Mouse (Mus musculus): ENCODE data around the gene Nfia.

Gene Nfia

DNA sequence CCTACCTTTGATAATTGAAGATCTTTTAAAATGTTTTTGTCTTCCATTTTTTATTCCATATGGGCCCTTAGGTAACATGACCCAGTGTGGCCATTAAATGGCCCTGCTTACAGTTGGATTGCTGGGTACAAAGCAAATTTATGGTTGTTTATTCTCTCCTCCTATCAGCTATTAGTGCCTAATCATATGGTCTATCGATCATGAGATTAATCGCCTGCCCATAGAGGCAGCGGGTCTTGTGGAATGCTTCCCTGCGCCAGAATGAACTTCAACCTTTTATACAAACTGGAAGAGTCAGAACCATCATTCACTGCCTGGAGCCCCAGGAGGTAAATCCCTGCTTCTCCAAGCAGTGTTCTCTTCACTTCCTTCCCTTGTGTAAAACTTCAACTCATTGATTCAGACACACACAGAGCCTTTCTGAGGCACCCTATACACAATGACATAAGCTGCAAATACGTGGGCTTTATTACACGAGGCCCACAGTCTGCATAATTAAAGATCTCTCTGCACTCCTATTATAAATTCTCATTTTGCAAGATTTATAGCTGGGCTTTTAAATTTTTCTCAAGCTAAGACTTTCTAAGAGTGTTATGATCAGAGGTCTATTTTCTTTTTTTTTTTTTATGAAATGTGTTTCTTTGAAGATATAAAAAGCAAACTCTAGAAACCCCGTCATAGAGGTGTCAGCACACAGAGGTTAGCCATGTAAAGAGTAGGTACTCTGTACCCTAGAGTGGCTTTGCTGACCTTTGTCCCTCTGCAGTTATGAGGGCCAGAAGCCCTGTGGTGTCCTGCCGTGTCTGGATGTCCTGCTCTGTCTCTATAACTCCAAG is 67.9 kb downstream of the Nfia start:
- no peak for DNase-seq

DNA sequence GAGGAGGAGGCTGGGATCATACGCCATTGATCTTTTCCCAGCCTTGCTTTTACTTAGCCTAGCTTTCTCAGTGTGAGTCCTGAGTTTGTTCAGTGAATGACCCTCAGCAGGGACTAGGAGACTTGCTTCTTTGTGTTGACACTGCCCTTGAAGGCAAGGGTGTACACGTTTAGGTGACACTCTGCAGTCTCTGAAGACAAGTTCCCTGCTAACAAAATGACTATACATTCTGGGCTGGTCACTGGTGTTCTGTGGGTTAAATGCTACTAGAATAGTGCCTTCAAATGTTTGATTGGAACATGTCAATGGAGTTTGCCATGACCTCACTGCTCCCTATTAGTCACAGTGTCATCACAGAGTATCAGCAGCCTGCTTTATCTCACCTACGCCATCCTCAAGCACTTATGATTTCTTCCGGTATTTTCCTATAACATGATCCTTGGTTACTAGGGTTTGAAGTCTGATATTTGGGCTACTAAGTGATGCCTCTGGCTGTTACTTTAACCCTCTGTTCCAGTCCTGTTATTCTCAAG is 68.6 kb downstream of the Nfia start:
- no peak for DNase-seq

DNA sequence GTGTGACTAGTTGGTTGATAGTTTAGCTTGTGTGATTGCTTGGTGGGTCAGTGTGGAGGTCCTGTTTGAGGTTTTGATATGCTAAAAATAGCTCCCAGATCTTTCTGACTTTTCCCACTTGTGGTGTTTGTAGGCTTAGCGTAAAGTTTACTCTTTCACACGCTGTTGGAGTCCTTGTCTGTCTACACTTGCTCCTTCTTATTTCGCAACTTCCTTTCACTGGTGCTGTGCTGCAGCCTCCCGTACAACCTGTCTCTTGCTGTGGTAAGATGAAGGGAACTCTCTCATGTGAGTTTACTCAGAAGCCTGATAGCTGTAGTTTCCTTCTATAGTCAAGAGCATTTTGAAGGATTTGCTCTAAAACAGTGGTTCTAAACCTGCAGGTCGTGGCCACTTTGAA is 69.2 kb downstream of the Nfia start:
- DNase-seq: no peak

DNA sequence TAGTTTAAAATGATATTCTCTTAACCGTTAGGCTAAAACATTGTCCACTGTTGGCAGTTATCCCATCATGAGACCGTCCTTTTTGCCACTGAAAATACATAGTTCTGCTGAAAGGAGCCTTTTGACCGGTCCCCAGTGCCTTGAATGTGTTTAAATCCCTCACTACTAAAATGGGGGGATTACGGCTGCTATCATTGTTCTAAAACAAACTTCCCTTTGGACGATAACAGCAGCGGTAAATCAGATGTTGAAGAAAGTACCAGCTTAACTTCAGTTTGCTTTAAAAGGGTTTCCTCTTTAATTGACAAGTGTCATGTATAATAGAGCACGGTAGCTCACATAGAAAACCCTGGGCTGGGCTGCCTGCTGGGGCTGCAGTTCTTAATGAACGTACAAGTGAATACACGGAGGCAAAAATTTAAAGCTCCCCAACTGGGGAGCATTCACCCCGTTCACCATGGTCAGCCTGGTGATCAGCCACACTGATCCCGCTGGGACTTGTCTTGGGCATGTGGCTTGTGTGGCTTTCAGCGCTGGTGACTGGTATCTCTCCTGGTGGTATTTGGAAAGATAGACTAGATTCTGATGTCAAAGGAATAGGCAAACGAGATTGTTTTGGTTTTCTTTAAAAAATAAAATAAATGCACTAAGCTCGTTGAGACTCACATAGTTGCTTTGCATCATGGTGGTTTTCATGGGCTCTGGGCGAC is 71.6 kb downstream of the Nfia start:
- DNase-seq: no peak

DNA sequence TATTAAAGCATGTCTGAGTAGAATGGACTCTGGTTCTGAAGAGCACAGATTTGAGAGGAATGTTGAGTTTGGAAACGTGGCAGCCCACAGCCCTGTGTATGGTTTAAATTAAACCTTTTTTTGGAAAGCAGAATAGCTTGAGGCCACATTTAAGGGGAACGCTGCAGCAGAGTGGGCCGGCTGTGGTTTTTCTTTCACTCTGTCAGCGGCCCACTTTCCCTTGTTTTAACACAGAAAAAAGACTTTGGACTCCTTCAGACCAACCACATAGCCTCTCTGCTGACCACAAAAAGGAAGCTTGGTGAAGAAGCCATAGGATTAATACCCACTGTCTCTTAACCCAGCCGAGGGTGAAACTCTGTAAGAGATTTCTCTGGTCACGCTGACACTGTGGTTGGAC is 72.4 kb downstream of the Nfia start:
- no peak for DNase-seq

DNA sequence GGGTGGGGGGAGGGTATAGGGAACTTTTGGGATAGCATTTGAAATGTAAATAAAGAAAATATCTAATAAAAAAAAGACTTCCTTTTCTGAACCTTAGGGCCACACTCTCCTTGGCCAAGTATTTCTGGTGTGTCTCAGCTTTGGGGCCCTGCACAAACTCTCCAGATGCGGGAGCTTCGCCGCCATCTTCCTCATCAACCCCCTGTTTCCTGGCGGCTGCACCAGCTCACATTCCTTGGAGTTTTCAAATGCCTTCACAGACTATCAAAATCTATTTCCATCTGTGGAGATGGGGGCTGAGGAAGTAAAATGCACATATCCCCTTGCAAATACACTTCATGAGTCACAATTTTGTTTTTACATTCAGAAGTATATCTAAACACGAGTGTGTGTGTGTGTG is 75.1 kb downstream of the Nfia start:
- no peak for DNase-seq

DNA sequence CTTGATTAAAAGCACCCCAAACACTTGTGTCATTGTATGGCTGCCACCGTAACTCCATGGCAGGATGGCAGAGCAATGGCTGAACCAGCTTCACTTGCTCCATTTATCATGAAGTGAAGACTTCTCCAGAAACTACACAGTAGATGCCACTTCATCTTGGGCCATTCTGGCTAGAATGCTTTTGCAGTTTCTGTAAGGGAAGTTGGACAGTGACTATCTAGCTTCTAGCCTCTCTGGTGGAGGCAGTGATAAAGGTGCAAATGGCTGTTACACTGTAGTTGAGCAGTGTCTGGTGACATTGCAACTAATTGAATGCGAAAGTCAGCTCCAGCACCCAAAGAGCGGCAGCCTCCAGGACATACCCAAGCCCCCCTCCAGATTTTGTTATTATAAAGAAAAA is 78.5 kb downstream of the Nfia start:
- no peak for DNase-seq

DNA sequence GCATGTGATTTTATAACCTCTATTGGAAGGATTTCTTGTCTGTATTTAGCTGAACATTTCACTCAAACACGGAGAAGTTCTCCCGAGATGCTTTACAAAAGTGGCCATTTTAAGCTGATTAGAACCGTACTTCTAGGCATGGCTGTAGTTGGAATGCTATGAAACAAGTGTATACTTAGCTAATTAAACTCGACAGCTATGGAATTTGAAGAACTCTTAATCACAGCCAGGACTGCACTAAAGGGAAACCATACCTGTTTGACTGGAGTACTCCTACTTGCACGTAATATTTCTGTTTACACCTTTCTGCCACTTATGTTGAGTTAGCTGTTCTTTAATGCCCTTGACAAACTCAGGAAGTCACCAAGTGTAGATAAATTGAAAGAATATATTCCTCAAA is 79.2 kb downstream of the Nfia start:
- no peak for DNase-seq

DNA sequence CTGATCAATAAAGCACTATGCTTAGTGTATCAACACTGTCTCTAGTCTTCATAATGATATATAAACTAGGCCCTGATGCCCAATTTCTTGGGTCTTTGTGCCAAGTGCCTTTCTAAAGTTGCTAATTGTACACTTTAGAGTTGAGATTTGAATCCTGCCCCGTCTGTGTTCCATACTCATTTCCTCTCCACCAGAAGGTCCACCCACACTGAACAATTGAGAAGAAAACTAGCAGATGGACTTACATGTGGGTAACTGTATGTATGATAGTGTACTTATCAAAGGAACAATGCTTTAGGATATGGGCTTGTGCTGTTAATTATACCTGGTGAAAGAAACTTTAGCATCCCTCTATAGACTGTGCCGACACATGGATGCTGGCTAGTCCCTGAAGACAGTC is 80.1 kb downstream of the Nfia start:
- DNase-seq: no peak

DNA sequence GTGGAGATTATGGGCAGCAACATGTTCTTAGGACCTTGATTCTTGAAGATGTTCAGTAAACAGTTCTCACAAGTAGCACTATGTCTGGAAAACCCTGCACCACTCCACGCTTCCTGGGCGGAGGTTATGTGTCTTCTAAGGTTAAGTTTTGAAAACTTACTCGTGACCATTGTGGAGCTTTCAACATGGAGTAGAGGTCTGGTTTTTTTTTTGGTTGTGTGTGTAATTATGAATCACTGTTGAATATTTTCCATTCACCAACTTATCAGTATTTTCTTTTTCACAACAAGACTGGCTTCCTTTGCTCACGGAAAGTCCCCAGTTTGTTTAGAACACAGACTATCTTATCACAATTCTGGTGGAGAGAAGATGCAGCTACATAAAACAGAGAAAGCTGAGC is 82.2 kb downstream of the Nfia start:
- DNase-seq: no peak

DNA sequence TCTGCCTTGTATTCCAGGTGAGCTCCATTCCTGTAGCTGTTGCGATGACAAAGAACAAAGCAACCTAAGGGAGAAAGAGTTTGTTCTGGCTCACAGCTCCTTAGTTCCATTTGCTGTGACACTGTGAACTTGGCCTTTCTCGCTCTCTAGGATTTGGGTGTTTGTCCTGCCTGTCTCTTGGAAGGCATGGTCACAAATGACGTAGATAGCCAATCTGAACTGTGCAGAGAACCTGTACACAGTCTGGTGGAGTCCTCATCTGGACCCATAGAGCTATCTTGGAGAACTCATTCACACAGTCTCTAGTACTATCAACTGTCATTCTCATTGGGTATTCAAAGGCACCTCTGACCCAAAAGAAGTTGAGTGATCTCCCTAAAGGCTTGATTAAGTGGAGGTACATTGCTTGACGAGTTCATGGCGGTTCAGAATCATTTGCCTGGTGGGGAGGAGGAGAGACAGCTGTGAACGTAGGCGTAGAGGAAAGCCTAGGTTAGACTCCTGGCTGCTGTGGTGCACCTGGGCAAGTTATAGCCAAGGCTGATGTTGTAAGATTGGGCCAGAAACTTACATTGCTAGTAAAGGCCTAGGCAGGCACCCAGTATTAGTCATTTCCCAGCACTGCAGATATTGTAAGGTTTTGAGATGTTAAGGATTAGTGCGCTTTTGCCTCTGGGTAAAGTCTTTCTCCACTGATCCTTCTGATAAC is 83.3 kb downstream of the Nfia start:
- DNase-seq: no peak

DNA sequence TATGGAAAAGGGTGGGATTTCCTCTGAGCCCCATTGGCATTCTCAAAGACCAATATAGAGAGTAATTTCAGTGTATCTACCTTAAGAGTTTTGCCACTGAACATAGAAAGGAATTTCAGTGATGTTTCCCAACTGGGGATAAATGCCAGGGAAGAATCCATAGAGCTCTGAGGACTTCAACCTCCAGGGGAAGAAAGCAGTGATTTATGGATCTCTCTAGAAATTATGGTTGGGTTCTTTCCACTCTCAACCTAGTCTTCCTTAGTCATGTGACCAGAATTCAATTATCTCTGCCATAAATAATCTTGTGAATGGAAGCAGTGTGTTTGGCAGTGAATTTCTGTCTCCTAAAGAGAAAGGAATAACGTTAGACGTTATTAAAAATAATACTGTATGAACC is 85.0 kb downstream of the Nfia start:
- DNase-seq: no peak

DNA sequence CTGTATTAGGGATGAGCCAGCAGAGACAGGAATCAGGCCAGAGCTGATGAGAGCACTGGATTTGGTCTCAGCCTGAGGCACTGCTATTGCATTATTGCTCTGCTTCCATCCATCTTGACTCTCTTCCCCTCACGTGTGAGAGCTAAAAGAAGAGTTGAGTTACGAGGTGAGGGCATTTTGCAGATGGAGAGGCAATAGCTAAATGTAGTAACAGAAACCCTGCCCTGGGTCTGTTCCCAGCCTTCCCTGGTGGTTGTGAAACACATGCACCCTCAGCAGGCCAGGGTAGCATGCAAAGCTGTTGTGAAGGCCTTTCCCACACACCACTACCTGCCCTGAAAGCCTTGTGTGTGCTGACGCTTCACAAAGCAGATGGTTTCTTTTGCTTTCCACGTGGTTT is 86.9 kb downstream of the Nfia start:
- DNase-seq: peak in 1 of 2 experiments; percentile 44

DNA sequence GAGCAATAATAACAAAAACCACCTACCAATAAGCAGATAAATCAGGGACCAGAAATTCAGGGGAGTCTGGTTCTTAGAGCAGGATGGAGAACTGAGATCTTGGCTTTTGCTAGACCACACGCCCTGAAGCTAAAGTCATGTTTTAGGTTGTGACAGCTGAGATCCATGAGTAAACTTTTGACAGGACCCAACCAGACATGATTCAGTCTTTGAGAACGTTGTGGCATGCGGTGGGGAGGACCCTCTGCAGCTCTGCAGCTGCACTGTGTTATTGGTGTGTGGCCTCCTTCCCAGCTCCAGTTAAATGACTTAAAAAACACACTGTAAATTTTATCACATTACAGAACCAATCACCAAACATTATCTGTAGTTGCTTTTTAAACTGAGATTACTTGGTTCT is 87.8 kb downstream of the Nfia start:
- DNase-seq: no peak

DNA sequence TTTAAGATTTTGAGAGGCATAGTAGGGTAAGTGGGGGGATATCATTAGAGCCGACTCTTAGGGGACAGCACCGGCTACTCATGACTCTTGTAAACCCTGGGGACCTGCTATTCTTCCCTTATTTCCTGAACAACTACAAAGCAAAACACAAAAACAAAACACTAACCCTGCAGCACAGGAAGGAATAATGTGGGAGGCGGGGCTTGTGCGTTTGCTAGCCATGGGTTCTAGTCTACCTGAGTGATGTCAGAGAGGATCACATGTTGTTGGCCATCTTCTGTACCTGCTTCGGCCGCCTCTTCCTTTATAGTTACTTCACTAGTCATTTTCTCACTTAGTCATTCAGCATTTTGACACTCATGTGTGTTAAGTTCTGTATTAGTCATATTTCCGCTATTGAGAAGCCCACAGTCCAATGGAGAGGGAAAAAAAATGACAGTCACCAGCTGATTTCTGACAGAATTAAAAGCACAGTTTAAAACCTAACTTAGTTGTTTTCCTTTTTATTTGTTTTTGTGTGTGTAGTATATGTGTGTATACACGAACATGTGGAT is 88.3 kb downstream of the Nfia start:
- DNase-seq: no peak

DNA sequence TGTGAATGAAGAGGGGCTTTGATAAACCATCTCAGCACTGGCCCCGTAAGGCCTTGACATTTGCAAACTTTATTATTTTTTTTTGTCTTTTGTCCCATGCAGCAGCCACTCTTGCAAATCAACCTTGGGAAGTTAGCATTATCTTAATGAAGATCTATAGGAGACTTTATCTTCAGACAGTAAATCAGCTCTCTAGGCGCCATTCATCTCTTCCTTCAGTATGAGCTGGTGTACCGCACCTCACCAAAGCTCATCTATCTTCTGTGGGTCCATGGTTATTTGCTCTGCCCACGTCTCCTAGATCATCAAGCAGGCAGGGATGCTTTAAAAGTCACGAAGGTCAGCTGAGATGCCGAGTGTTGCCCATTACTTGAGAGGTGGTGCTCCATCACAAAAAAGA is 89.8 kb downstream of the Nfia start:
- no peak for DNase-seq

DNA sequence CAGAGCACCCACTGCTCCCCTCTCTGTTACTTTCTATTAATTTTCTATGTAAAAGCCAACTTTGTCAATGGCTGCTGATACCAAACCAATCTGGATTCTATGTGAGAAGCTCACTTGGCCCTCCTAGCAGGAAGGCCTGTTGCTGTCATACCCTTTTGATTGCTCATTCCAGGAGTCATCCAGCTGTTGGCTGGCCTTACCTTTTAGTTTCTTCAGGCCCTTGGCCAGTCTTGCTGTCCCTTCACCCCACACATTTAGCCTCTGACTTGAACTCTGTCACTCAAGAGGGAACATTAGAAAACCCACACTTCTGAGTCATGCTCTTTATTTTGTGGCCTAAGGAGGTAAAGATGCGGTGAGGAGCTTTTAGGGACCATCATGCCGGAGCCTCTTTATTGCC is 91.7 kb downstream of the Nfia start:
- DNase-seq: no peak

DNA sequence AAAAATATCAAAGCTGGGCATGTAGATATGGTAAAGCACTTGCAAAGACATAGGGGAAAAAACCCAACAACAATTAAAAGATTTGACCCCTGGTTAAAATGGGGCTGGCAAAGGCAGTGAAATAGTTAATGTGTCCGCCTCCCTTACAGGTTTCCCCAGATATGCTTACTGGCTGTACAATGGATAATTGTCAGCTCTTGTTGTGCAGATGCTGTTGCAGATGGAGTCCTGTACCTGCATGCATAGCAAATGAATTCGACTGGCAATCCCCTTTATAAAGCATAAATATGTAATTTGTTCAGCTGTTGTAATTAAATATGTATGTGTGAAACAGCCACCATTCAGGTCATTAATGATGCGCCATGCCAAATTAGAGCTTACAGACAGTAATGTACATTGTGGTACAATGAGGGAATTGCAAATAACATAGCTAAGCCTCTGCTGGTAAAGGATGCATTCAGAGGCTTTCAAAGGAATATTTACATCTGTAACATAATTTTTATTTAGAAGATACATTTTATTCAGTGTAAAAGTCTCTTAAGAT is 92.9 kb downstream of the Nfia start:
- DNase-seq: no peak

DNA sequence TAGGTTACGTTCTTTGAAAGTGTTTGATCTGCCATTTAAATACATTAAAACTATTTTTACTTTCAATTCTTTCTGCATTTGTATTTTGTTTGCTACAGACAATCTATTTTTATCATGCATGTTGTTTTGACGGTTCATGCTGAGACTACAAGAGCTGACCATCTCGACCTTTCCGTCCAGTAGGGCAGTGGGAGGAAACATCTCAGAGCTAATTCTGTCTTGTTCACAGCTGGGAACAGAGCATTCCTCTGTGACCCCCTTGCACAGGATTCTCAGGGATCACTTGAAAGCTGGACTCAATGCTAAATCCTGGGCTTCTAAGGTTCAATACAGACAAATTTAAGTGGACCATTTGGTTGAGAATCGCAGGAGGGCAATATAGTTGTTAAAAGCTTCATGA is 93.9 kb downstream of the Nfia start:
- no peak for DNase-seq

DNA sequence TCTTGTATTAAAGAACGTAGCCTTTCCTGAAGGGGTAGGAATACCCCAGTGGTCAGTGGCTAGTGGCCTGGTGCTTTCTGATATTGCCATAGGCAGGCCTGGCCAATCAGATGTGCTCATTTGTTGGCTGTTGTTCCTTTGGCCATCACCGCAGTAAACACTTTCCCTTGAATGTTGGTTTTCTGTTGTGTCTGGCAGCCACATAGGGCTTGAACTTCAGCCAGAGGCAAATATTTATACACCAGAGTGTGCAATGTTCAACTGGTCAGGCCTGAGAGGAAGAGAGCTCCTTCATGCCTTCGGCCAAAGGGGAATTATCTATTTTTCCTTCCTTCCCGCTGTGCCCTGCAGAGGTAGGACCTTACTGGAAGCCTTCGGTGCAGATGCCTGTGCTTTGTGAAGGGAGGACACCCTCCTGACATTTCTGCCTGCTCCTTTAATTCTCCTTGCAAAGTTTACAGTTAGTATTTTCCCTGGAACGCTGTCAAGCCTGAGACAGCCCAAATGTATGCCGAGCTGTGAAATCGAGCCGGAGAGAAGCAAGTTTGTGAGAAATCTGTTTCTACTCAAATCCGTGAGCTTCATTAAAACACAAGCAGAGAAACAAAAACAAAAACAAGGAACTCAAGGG is 95.9 kb downstream of the Nfia start:
- DNase-seq: peak in 1 of 2 experiments; percentile 52

DNA sequence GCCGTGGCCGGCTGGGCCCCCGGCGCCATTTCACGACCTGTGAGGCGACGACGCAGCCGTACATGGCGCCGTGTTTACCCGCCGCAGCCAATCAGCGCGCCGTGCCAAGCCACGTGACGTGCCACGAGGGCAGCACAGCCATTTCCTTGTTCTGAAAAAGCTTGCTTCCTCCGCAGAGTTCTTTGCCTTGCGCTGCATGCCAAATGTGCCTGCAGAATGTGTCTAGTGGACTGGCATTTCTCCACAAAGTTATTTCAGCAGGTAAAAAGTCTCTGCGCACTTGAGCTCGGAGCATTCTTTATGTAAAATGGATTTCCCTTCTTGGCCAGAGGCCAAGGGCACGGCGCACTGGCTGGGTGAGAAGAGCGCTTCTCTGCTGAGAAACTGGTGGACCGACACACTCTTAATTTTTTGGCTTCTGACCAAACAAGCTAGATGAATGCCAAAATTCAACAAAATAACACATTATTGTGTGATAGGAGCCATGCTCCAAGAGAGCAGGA is 96.5 kb downstream of the Nfia start:
- peak; percentile 99 for DNase-seq

DNA sequence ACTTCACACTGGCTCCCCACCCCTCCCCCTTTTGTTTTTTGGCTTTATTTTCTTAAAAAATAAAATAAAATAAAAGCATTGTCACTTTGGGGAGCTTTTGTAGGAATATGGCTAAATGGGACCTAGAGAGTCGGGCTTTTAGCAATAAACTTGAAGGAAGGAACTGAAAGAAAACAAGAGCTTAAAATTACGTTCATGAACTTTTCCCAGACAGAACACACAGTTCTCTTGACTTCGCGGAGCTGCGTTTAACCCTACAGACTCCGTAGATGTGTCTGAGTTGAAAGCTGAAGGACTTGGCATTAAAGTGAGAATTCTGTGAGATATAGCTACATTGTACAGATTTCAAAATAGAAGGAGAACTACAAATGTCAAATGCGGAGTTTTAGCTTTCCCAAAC is 96.9 kb downstream of the Nfia start:
- DNase-seq: no peak
